Mouse (Mus musculus) bone marrow macrophage, adult 2 months (primary cell): Measurements from ENCODE around the gene Ccdc102a. TPM values are rescaled to one million over a fixed set of nuclear protein-coding genes. Genes with fewer than 3 reads are reported as not detected.

Experiments
- H3K27ac ChIP-seq: 2 replicates; pipeline ENCODE4 v1.5.1; 2012; ENCODE audit warnings: low read depth, low read length; ENCODE audit not compliant: insufficient read depth
- H3K4me1 ChIP-seq: 2 replicates; pipeline ENCODE4 v1.6.1; 2012; ENCODE audit warnings: low read length; ENCODE audit not compliant: control insufficient read depth, insufficient read depth
- H3K4me3 ChIP-seq: 2 replicates; pipeline ENCODE4 v1.5.1; 2012; ENCODE audit warnings: mild to moderate bottlenecking, low read length, moderate library complexity; ENCODE audit not compliant: insufficient read depth
- CTCF ChIP-seq: IDR thresholded peaks from 2 replicates; pipeline ENCODE4 v1.5.1; 2012; ENCODE audit warnings: low read depth, mild to moderate bottlenecking, low read length, moderate library complexity
- POLR2A ChIP-seq: IDR thresholded peaks from 2 replicates; pipeline ENCODE4 v1.6.1; 2012; ENCODE audit warnings: mild to moderate bottlenecking, low read depth, low read length, borderline replicate concordance
- polyA plus RNA-seq: library from polyadenylated mRNA; stranded (reverse); fragments of >200 nt; gene quantifications from 2 replicates; pipeline ENCODE4 v1.2.4, GENCODE M21; 2012; ENCODE audit not compliant: missing spikeins, insufficient read depth, insufficient read length

Ccdc102a gene
- polyA plus RNA-seq, result not detected in 2 replicates

DNA sequence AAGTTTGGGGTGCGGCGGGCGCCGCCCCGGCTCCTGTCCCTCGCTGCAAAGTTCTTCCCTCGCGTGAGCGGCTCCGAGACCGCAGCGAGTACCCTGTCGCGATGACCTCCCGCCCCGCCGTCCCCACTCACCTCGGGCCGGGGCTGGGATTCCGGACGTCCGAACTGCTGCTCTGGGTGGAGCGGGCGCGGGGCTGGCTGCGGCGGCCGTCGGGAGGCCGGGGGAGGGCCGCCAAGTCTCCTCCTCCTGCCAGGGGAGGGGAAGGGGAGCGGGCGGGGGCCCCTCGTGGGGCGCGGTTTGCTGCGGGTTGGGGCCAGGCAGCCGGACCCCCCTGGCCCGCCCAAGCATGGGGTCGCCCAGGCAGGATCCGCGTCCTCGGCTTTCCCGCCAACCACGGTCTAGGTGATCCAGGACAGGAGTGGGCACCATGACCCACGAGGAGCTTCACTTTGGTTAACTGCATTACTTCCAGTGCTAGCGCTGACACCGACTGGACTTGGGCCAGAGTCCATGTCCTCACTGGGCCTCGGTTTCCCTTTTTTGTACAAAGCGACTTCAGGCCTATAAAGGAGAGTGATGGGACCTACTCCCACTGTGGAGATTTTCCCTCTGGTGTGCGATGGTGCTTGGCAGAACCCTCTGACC is at the start of gene Ccdc102a:
Ccdc102a (minus strand) TSS at position 248 of the 645 bp plus-strand sequence.
- Histone ChIP-seq H3K4me3 (peak within 1 kb of the TSS; percentile 36; the same call in 1 of the 2 replicates), H3K4me1 (no peaks in the 10 kb centered on the region), H3K27ac (no peak within 1 kb of the TSS)
- no peak for TF ChIP-seq CTCF
- TF ChIP-seq POLR2A, result no peak

DNA sequence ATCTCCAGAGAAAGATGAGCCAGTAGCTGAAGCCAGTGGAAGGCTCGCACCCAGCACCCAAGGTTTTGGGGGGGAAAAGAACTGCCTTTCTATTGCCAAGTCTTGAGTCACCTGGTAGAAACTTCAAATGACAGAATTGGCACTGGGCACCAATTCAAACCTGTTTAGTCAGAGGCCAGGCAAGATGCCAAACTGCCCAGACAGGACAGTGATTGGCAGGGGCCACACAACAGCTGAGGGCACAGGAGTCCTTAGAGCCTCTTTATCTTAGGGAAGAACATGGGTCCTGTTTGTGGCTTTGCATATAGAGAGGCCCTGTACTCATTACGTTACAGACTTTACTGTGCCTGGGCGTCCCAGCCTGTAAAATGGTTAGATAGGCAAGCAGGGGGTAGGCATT is 49.7 kb upstream of the Ccdc102a start:
- TF ChIP-seq POLR2A (no peak), CTCF (no peak)
- H3K27ac ChIP-seq, result no peak overlapping the region
- H3K4me1 ChIP-seq, result no peaks in the 10 kb centered on the region
- no peak overlapping the region for H3K4me3 ChIP-seq

DNA sequence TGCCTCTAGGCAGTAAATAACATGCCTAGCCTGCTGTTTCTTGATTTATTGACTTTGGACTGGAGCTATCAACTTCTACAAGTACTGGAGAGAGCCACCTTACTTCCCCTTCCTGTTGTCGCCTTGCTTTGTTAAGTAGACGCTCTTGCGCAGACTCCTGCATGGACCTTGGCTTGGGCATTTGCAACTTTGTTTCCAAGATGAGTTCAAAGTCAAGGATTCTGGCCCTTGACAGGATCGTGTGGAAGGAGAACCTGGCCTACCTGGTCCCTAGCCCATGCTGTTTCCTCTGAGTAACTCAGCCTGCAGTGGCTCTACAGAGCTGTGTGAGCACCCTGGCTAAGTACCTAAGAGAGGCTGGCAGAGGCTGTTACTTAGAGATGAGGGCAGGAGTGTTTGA is 49.2 kb upstream of the Ccdc102a start:
- H3K4me1 ChIP-seq, result no peaks in the 10 kb centered on the region
- no peak overlapping the region for H3K4me3 ChIP-seq
- TF ChIP-seq POLR2A (no peak), CTCF (no peak)
- H3K27ac ChIP-seq, result no peak overlapping the region

DNA sequence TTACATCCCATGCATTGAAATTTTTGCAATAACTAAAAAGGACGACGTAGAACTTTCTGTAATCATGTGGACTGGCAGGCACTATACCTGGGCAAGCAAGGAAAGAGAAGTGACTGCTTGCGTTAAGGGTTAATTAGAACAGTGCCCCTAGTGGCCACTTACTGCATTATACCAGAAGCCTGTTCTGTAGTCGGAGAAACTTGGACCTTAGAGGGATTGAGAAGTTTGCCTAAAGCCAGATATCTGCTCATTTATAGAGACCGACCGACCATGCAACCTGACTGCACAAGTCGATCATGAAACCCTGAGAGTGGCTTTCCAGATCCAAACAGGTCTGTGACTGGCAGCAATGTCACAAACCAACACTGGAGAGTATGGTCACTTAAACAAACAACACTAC is 48.7 kb upstream of the Ccdc102a start:
- Histone ChIP-seq H3K4me1 (no peaks in the 10 kb centered on the region), H3K4me3 (no peak overlapping the region), H3K27ac (no peak overlapping the region)
- TF ChIP-seq CTCF (no peak), POLR2A (no peak)

DNA sequence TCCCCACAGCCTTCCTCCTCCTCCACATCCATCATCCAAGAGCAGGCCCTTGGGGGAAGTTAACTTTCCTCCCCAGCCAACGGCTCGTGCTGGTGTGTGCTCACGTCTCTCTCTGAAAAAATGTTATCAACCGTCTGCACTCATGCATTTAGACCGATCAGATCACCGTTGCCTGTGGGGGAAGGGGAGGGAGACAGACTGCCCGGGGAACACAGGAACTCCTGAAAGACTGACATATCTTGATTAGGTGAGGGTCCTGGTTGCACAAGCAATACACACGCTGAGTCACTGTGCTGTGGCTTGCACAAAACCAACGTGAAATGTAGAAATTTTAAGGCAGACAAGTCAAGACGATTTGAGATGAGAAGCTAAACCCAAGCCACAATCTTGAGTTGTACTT is 46.9 kb upstream of the Ccdc102a start:
- TF ChIP-seq CTCF (no peak), POLR2A (no peak)
- Histone ChIP-seq H3K4me1 (no peaks in the 10 kb centered on the region), H3K27ac (no peak overlapping the region), H3K4me3 (no peak overlapping the region)

DNA sequence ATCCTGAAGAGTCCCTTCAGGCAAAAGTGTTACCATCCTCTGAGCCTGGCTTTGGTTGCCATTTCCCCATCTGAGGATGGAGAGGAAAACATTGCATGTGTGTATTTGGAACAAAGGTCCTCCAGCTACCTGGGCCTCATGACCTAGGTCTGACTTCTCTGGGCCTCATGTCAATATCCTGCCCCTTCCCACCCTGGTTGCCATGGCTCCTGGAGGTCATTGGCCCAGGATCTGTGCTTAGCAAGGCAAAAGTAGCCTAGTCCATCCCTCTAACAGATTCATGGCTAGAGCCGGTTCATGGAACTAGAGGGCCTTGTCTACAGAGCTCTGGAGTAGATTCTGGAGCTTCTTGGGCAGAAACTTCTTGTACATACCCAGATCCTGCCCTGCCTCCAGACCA is 44.3 kb upstream of the Ccdc102a start:
- no peak for TF ChIP-seq POLR2A
- no peak for TF ChIP-seq CTCF
- no peak overlapping the region for H3K4me3 ChIP-seq
- H3K4me1 ChIP-seq, result no peaks in the 10 kb centered on the region
- H3K27ac ChIP-seq, result no peak overlapping the region

DNA sequence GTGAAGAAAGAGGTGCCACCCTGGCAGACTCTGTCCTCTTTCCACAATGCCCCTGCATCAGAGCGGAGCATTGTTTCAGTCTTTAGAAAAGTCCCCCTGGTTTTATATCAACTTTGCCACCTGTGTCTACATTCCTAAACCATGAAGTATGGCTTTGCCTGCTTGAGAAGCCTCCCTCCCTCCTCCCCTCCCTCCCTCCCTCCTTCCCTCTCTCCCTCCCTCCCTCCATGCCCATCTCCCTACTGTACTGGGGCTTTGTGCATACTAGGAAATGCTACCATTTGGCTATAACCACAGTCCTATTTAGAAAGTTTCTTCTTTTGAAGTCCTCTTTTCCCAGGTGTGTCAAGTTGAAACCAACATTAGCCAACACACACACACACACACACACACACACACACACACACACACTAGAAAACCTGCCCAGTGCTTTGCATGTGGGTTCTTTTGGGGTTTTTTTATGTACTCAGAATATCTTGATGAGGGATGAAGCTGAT is 38.2 kb upstream of the Ccdc102a start:
- TF ChIP-seq POLR2A (no peak), CTCF (no peak)
- no peak overlapping the region for H3K4me3 ChIP-seq
- H3K27ac ChIP-seq, result no peak overlapping the region
- peaks cover 7% of the 10 kb centered on the region for H3K4me1 ChIP-seq

DNA sequence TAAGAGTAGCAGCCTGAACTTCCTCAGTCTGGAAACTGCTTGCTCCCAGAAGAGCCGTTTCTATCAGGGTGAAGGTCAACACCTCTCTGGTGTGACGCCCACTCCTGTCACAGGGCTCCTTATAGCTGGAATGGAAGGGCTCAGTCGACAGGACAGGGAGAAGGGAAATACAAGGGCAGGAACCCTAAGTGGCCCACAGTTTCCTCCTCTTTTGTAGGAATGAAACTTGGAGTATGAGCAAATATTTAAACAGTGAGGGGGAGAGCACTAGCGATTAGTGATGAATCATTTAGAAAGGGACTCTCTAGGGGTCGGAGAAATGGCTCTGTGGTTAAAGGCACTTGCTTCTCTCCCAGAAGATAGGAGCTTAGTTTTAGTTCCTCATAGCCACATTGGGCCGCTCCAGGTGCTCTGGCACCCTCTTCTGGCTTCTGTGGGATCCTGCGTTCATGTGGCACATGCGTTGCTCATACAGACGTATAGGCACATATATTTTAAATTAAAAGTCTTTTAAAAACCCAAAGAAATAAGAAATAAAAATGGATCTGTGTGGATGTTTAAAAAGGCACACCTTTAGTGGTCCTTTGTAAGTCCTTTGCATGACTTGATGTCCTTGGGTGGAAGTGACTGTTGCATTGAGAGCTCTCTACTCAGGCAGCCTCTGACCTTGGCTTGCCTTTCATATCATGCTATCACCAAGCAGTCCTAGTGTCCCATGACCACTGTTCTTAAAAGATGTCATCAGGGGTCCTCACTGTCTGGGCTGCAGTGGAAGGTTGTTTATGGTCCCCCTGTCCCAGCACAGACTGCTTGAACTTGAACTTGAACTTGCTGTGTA is 37.2 kb upstream of the Ccdc102a start:
- H3K27ac ChIP-seq, result no peak overlapping the region

DNA sequence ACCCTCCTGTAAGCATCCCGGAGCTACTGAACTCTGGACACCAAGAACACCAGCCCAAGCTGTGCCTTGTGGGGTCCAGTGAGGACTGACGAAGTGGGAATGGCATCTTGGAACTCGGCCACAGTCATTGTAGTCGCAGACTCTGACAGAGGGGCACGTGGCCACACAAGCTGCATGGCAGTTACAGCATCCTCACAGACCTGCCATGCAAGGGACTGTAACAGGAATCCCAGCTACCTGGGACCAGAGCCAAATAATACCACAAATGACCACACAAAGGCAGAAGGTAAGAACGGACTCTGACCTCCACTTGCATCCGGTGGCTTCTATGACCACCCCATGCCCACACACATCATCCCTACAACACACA is 36.5 kb upstream of the Ccdc102a start:
- TF ChIP-seq POLR2A, result no peak
- no peak for TF ChIP-seq CTCF
- Histone ChIP-seq H3K27ac (no peak overlapping the region), H3K4me3 (no peak overlapping the region), H3K4me1 (peaks cover 7% of the 10 kb centered on the region)

More for the DNA sequence above, 37.2 kb upstream of the Ccdc102a start:
- H3K4me3 ChIP-seq, result peak overlapping the region; percentile 20
- TF ChIP-seq CTCF (peak; percentile 50; the same call in 1 of the 2 replicates), POLR2A (no peak)
- H3K4me1 ChIP-seq, result peaks cover 7% of the 10 kb centered on the region
